Mouse (Mus musculus): ENCODE results near the gene Gpr35.
A peak's percentile ranks its signal among the peaks of the same experiment; 100 is the strongest.
"Not testable (repeated sequence)": the region's sequence is repeated elsewhere in the genome, so short reads cannot be mapped to it uniquely, and the experiment has no call there.

DNA sequence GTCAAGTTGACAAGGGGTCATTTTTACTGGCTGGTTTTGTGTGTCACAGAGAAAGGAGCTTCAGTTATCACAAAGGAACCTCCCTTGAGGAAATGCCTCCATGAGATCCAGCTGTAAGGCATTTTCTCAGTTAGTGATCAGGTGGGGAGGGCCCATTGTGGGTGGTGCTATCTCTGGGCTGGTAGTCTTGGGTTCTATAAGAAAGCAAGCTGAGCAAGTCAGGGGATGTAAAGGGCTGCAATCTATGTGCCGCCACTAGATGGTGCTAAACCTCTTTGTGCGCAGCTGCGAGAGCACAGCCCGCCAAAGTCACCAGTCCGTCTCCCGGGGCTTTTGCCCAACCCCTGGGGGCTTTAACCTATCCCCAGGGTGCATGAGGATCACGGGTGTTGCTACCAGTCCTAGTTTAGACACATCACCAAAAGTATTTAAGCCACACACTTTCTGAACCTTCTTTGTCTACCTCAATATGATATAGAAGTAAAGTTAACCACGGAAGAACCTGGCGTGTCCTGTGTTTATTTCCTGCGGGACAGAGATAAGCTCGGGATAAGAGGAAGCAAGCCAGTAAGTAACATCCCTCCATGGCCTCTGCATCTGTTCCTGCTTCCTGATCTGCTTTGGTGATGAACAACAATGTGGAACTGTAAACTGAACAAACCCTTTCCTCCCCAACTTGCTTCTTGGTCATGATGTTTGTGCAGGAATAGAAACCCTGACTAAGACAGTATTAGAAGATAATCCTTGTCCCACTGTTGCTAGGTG, 6.1 kb downstream of the Gpr35 start:
- not testable (repeated sequence) for TF ChIP-seq POLR2A (IDR thresholded peaks at IDR 0.05; ENCODE audit: extremely low read depth, insufficient read depth, low read length)
- peak; percentile 23; the same call in 1 of the 2 replicates for TF ChIP-seq CTCF (IDR thresholded peaks at IDR 0.05; ENCODE audit: extremely low read depth, insufficient read depth, low read length)

All from cortical plate, adult 2 months (tissue).